Mouse (Mus musculus) MEL (cell line): ENCODE measurements around the gene AC109138.7. TPM values are rescaled to one million over a fixed set of nuclear protein-coding genes. Genes with fewer than 3 reads are reported as not detected.
A peak's percentile ranks its signal among the peaks of the same experiment; 100 is the strongest.

Source experiments
- DNase-seq: peaks from one replicate; pipeline ENCODE4 v3.0.0; 2011; ENCODE audit warnings: low read depth, low spot score
- H3K27ac ChIP-seq: 2 replicates; pipeline ENCODE4 v1.5.1; 2012; ENCODE audit warnings: low read depth, mild to moderate bottlenecking, control low read depth, low read length, moderate library complexity; ENCODE audit not compliant: control insufficient read depth
- H3K27me3 ChIP-seq, 2 experiments: fragments of 150-350 bp in 1 of 2; sonication (generic) in 1 of 2; 2 replicates each; pipeline ENCODE4 v1.6.1; 2012; ENCODE audit warnings: low read length in 2 of 2, mild to moderate bottlenecking in 2 of 2, improper control_type of control experiment in 1 of 2, moderate library complexity in 1 of 2; ENCODE audit not compliant: insufficient read depth in 2 of 2, control insufficient read depth in 1 of 2
- H3K36me3 ChIP-seq, 2 experiments: 2 replicates each; pipeline ENCODE4 v1.6.1; 2012 to 2014; ENCODE audit warnings: low read length in 2 of 2, improper control_type of control experiment in 1 of 2, inconsistent platforms in 1 of 2, mild to moderate bottlenecking in 1 of 2; ENCODE audit not compliant: insufficient read depth in 2 of 2, control insufficient read depth in 1 of 2
- H3K4me1 ChIP-seq, 2 experiments: fragments of 150-350 bp in 1 of 2; sonication (generic) in 1 of 2; 2 replicates each; pipeline ENCODE4 v1.6.1; 2012; ENCODE audit warnings: low read length in 2 of 2, improper control_type of control experiment in 1 of 2, mild to moderate bottlenecking in 1 of 2; ENCODE audit not compliant: insufficient read depth in 2 of 2, control insufficient read depth in 1 of 2
- H3K4me3 ChIP-seq, 2 experiments: fragments of 150-350 bp in 1 of 2; sonication (generic) in 1 of 2; 2 replicates each; pipeline ENCODE4 v1.5.1; 2012; ENCODE audit warnings: low read depth in 2 of 2, low read length in 2 of 2, mild to moderate bottlenecking in 2 of 2, moderate library complexity in 2 of 2, control low read depth in 1 of 2, improper control_type of control experiment in 1 of 2; ENCODE audit not compliant: control insufficient read depth in 1 of 2, insufficient read depth in 1 of 2
- H3K79me2 ChIP-seq: 2 replicates; pipeline ENCODE4 v1.6.1; 2012; ENCODE audit warnings: mild to moderate bottlenecking, low read length, moderate library complexity; ENCODE audit not compliant: control insufficient read depth, poor library complexity, insufficient read depth
- H3K9ac ChIP-seq: 2 replicates; pipeline ENCODE4 v1.6.1; 2012; ENCODE audit warnings: low read depth, mild to moderate bottlenecking, control low read depth, low read length, moderate library complexity; ENCODE audit not compliant: control insufficient read depth, poor library complexity, severe bottlenecking
- H3K9me3 ChIP-seq: fragments of 150-350 bp; sonication (generic); replicated peaks from 2 replicates; pipeline ENCODE4 v1.6.1; 2012; ENCODE audit warnings: mild to moderate bottlenecking, low read length, improper control_type of control experiment, moderate library complexity; ENCODE audit not compliant: insufficient read depth
- BHLHE40 ChIP-seq: IDR thresholded peaks from 2 replicates; pipeline ENCODE4 v1.6.1; 2012; ENCODE audit warnings: low read depth, mild to moderate bottlenecking, inconsistent platforms, low read length, improper control_type of control experiment, borderline replicate concordance
- CTCF ChIP-seq, 3 experiments: IDR thresholded peaks in 2 of 3; conservative IDR thresholded peaks in 1 of 3; 2 replicates each; pipeline ENCODE4 v1.5.1; 2011 to 2012; ENCODE audit warnings: low read length in 3 of 3, low read depth in 2 of 3, mild to moderate bottlenecking in 2 of 3, improper control_type of control experiment in 1 of 3, inconsistent platforms in 1 of 3, mixed read lengths in 1 of 3, moderate library complexity in 1 of 3; ENCODE audit not compliant: control insufficient read depth in 1 of 3, insufficient read depth in 1 of 3, poor library complexity in 1 of 3, severe bottlenecking in 1 of 3
- EP300 ChIP-seq, 2 experiments: IDR thresholded peaks; 2 replicates each; pipeline ENCODE4 v1.6.1; 2011; ENCODE audit warnings: improper control_type of control experiment in 2 of 2, low read length in 2 of 2, low read depth in 1 of 2, mild to moderate bottlenecking in 1 of 2
- ETS1 ChIP-seq: IDR thresholded peaks from 2 replicates; pipeline ENCODE4 v1.6.1; 2012; ENCODE audit warnings: low read depth, mild to moderate bottlenecking, inconsistent platforms, low read length, improper control_type of control experiment, moderate library complexity
- GATA1 ChIP-seq: IDR thresholded peaks from 2 replicates; pipeline ENCODE4 v1.6.1; 2011; ENCODE audit warnings: low read depth, low read length, improper control_type of control experiment
- KAT2A ChIP-seq: conservative IDR thresholded peaks from 2 replicates; pipeline ENCODE4 v1.6.1; 2012; ENCODE audit warnings: low read depth, low read length, improper control_type of control experiment, inconsistent platforms
- MAFK ChIP-seq: IDR thresholded peaks from 2 replicates; pipeline ENCODE4 v1.6.1; 2011; ENCODE audit warnings: low read depth, mild to moderate bottlenecking, low read length, improper control_type of control experiment, borderline replicate concordance
- MAZ ChIP-seq: IDR thresholded peaks from 2 replicates; pipeline ENCODE4 v1.6.1; 2012; ENCODE audit warnings: low read depth, mild to moderate bottlenecking, inconsistent platforms, low read length, improper control_type of control experiment
- MEF2A ChIP-seq: IDR thresholded peaks from 2 replicates; pipeline ENCODE4 v1.6.1; 2014; ENCODE audit warnings: low read depth, mild to moderate bottlenecking, inconsistent platforms, low read length, improper control_type of control experiment; ENCODE audit not compliant: poor library complexity, insufficient replicate concordance, severe bottlenecking; ENCODE audit errors: extremely low read depth
- MYB ChIP-seq: IDR thresholded peaks from 2 replicates; pipeline ENCODE4 v1.6.1; 2011; ENCODE audit warnings: mild to moderate bottlenecking, low read depth, low read length, improper control_type of control experiment
- POLR2A ChIP-seq, 2 experiments: IDR thresholded peaks; 2 replicates each; pipeline ENCODE4 v1.6.1; 2011 to 2012; ENCODE audit warnings: low read length in 2 of 2, mild to moderate bottlenecking in 2 of 2, control low read depth in 1 of 2, improper control_type of control experiment in 1 of 2, low read depth in 1 of 2, moderate library complexity in 1 of 2; ENCODE audit not compliant: control insufficient read depth in 1 of 2, insufficient read depth in 1 of 2, poor library complexity in 1 of 2
- POLR2AphosphoS2 ChIP-seq: IDR thresholded peaks from 2 replicates; pipeline ENCODE4 v1.6.1; 2011; ENCODE audit warnings: low read length, improper control_type of control experiment
- RAD21 ChIP-seq: IDR thresholded peaks from 2 replicates; pipeline ENCODE4 v1.6.1; 2011; ENCODE audit warnings: mild to moderate bottlenecking, low read depth, low read length, improper control_type of control experiment
- SIN3A ChIP-seq: IDR thresholded peaks from 2 replicates; pipeline ENCODE4 v1.6.1; 2012; ENCODE audit warnings: low read length, improper control_type of control experiment, inconsistent platforms
- TBP ChIP-seq: IDR thresholded peaks from 2 replicates; pipeline ENCODE4 v1.8.0; 2011; ENCODE audit warnings: low read depth, low read length, improper control_type of control experiment
- TCF12 ChIP-seq: IDR thresholded peaks from 2 replicates; pipeline ENCODE4 v1.6.1; 2014; ENCODE audit warnings: low read depth, mild to moderate bottlenecking, inconsistent platforms, low read length, improper control_type of control experiment, moderate library complexity
- UBTF ChIP-seq: IDR thresholded peaks from 2 replicates; pipeline ENCODE4 v1.6.1; 2012; ENCODE audit warnings: low read depth, mild to moderate bottlenecking, inconsistent platforms, low read length, improper control_type of control experiment, moderate library complexity, borderline replicate concordance; ENCODE audit not compliant: insufficient read depth
- USF1 ChIP-seq: IDR thresholded peaks from 2 replicates; pipeline ENCODE4 v1.6.1; 2014; ENCODE audit warnings: low read depth, mild to moderate bottlenecking, inconsistent platforms, low read length, improper control_type of control experiment, moderate library complexity
- ZC3H11A ChIP-seq: IDR thresholded peaks from 2 replicates; pipeline ENCODE4 v1.6.1; 2012; ENCODE audit warnings: low read depth, mild to moderate bottlenecking, inconsistent platforms, low read length, improper control_type of control experiment
- ZKSCAN1 ChIP-seq: IDR thresholded peaks from 2 replicates; pipeline ENCODE4 v1.6.1; 2012; ENCODE audit warnings: low read depth, mild to moderate bottlenecking, inconsistent platforms, low read length, improper control_type of control experiment, moderate library complexity
- ZNF384 ChIP-seq: IDR thresholded peaks from 2 replicates; pipeline ENCODE4 v1.6.1; 2012; ENCODE audit warnings: low read depth, mild to moderate bottlenecking, inconsistent platforms, low read length, improper control_type of control experiment
- polyA plus RNA-seq, 2 experiments: library from polyadenylated mRNA; stranded (reverse) in 1 of 2; unstranded in 1 of 2; fragments of >175 nt in 1 of 2; fragments of >200 nt in 1 of 2; gene quantifications; 2 replicates each; pipeline versions ENCODE4 v1.2.1 to v1.2.4; 2012; ENCODE audit warnings: low replicate concordance in 2 of 2, low read depth in 1 of 2; ENCODE audit not compliant: insufficient read length in 2 of 2, insufficient read depth in 1 of 2, missing spikeins in 1 of 2
- total RNA-seq: library from RNA; depleted of rRNA; stranded (reverse); fragments of 300-350 nt; gene quantifications from 2 replicates; pipeline ENCODE4 v1.2.3, GENCODE M21; 2012

AC109138.7 gene
- total and polyA plus RNA-seq, 3 experiments = not detected

DNA sequence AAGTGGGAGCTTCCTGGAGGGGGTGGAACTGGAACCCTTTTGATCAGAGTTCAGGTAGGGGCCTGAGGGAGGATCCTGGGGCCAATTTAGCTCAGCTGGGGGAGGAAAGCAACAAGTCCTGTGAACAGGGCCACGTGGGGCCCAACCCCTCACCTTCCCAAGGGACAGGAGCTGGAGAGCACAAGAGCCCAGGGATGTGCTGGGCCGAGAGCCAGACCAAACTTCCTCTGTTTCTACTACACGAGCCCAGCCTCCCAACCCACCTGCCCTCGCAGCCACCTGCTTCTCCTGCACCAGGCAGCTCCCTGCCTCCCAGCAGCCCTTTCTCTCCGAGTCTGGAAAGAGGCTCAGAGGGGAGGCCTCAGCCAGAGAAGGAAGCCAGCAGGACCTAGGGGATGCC, 17.6 kb upstream of the AC109138.7 start:
- Histone ChIP-seq H3K79me2 (peaks cover 39% of the 10 kb centered on the region), H3K27ac (no peak overlapping the region), H3K36me3 (peaks cover 6 to 21% of the 10 kb centered on the region in 2 experiments; a peak in 3 of 4 replicates), H3K27me3 (no peaks in the 10 kb centered on the region), H3K4me1 (peaks cover 6 to 27% of the 10 kb centered on the region in 2 experiments), H3K4me3 (no peak overlapping the region), H3K9ac (no peak overlapping the region), H3K9me3 (no peaks in the 10 kb centered on the region)
- no peak for DNase-seq
- TF ChIP-seq ZKSCAN1 = no peak
- TF ChIP-seq SIN3A = no peak
- no peak for TF ChIP-seq USF1
- TF ChIP-seq TBP = no peak
- TF ChIP-seq ZNF384 = no peak
- no peak for TF ChIP-seq EP300 (IDR thresholded peaks at IDR 0.05; ENCODE audit: low read depth in 1 of 2, low read length in 2 of 2)
- no peak for TF ChIP-seq TCF12
- no peak for TF ChIP-seq MEF2A
- no peak for TF ChIP-seq KAT2A
- no peak for TF ChIP-seq MAFK
- no peak for TF ChIP-seq ETS1
- TF ChIP-seq MYB = no peak
- no peak for TF ChIP-seq BHLHE40
- TF ChIP-seq GATA1 = no peak
- no peak for TF ChIP-seq POLR2A (IDR thresholded peaks at IDR 0.05; ENCODE audit: control insufficient read depth in 1 of 2, insufficient read depth in 1 of 2, low read depth in 1 of 2, low read length in 2 of 2, poor library complexity in 1 of 2)
- no peak for TF ChIP-seq CTCF (IDR thresholded peaks at IDR 0.05 in 2 of 3, conservative IDR thresholded peaks at IDR 0.05 in 1 of 3; ENCODE audit: control insufficient read depth in 1 of 3, insufficient read depth in 1 of 3, low read depth in 2 of 3, low read length in 3 of 3, poor library complexity in 1 of 3, severe bottlenecking in 1 of 3)
- TF ChIP-seq RAD21 = no peak
- TF ChIP-seq ZC3H11A = no peak
- no peak for TF ChIP-seq POLR2AphosphoS2
- no peak for TF ChIP-seq UBTF

DNA sequence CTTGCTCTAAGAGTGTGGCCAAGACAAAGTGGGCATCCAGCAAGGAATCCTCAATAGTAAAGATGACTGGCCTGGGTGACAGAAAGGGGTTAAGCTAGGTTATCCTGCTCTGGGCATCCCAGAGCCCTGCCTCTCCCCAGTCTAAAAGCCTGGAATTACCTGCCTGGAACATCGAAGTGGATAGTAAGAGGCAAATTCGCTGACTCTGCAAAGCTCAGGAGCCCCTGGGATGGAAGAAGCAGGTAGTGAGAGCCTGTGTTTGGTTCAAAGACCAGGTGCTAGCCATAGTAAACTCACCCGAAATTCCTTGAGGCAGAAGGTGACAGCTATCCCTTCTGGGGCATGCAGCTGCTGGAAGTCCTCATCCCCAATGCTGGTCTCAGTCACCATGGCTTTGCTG, 17.0 kb upstream of the AC109138.7 start:
- peaks cover 6 to 32% of the 10 kb centered on the region in 2 experiments for H3K4me1 ChIP-seq
- H3K36me3 ChIP-seq = peaks cover 6 to 24% of the 10 kb centered on the region in 2 experiments; a peak in 3 of 4 replicates

More for the DNA sequence above, 17.0 kb upstream of the AC109138.7 start:
- DNase-seq = no peak
- Histone ChIP-seq H3K27me3 (no peaks in the 10 kb centered on the region), H3K4me3 (no peak overlapping the region)
- TF ChIP-seq MAFK = 0 out of 2 replicates have a peak, but pooled peaks have one; percentile 50
- no peak for TF ChIP-seq MAZ
- TF ChIP-seq, all 39 proteins: peak for 1
- Histone ChIP-seq H3K9ac (no peak overlapping the region), H3K79me2 (peaks cover 37% of the 10 kb centered on the region), H3K9me3 (no peaks in the 10 kb centered on the region), H3K27ac (no peak overlapping the region)
